Mouse (Mus musculus) midbrain, embryonic 14.5 days (tissue): Measurements from ENCODE around the gene Nkx1-2. TPM values are rescaled to one million over a fixed set of nuclear protein-coding genes. Genes with fewer than 3 reads are reported as not detected.

Source experiments
- polyA plus RNA-seq: library from polyadenylated mRNA; unstranded; fragments of >200 nt; fragmentation: Nextera tagmentation; extraction: Ambion mirVana; gene quantifications from 2 replicates; pipeline ENCODE4 v1.2.1, GENCODE M21; 2014

Nkx1-2 gene
- polyA plus RNA-seq, 1 experiment from 2014 or later, result 0.74 TPM

Other genes with a start within 250 kb of the Nkx1-2 start
- 75.5 and 88.2 TPM in 2 replicates for gene Oat, start 23.2 kb downstream of the Nkx1-2 start, polyA plus RNA-seq
- gene Lhpp, start 11.0 kb upstream of the Nkx1-2 start, polyA plus RNA-seq, result 35.9 and 41.1 TPM in 2 replicates
- 9.3 and 15.5 TPM in 2 replicates for gene Fam53b, start 214.2 kb upstream of the Nkx1-2 start, polyA plus RNA-seq